Mouse (Mus musculus) lung, adult 2 months (tissue): ENCODE measurements at regions not wholly inside any gene's neighbourhood (a gene's known extent, or its start where the extent isn't known, plus 50 kb on each side); places are given as distances from the start of the nearest gene placed in this dataset.
"Not testable (repeated sequence)": the region's sequence is repeated elsewhere in the genome, so short reads cannot be mapped to it uniquely, and the experiment has no call there.

Source experiments
- DNase-seq: peaks from one replicate; pipeline ENCODE4 v3.0.0; 2022
- H3K4me1 ChIP-seq: fragments of 200-500 bp; 2 replicates; pipeline ENCODE4 v1.6.1; 2011; ENCODE audit warnings: low read length; ENCODE audit not compliant: control insufficient read depth, insufficient read depth
- H3K4me3 ChIP-seq: fragments of 200-500 bp; replicated peaks from 2 replicates; pipeline ENCODE3; 2011; ENCODE audit warnings: low read depth, mild to moderate bottlenecking, control low read depth, low read length; ENCODE audit errors: extremely low read depth
- CTCF ChIP-seq: fragments of 200-500 bp; IDR thresholded peaks from 2 replicates; pipeline ENCODE4 v1.5.1; 2011; ENCODE audit warnings: mild to moderate bottlenecking, low read length, control low read depth; ENCODE audit not compliant: insufficient read depth
- POLR2A ChIP-seq: fragments of 200-500 bp; IDR thresholded peaks from 2 replicates; pipeline ENCODE4 v1.6.1; 2011; ENCODE audit warnings: low read depth, mild to moderate bottlenecking, control low read depth, low read length, borderline replicate concordance; ENCODE audit errors: extremely low read depth
- WGBS: fragments of 180-500 bp; shearing (Covaris S2); methylation state at CpG from one replicate; pipeline ENCODE4 v1.1.7; 2018; 5-methylcytosine and 5-hydroxymethylcytosine counted together

GRCm38 (mm10) chr9:113134611-113135010, 573.4 kb downstream of the Pdcd6ip start:
- Histone ChIP-seq H3K4me1 (no peaks in the 10 kb centered on the region), H3K4me3 (no peak overlapping the region)
- DNase-seq: no peak
- TF ChIP-seq POLR2A: no peak
- TF ChIP-seq CTCF: no peak
- WGBS: 87% methylated on average over 3 of the region's 3 CpGs

- no peaks in the 10 kb centered on the region for H3K4me1 ChIP-seq
- no peak overlapping the region for H3K4me3 ChIP-seq
- 62% methylated on average over 7 of the region's 7 CpGs for WGBS
- DNase-seq: no peak
- TF ChIP-seq POLR2A (no peak), CTCF (no peak)
Measured at GRCm38 (mm10) chr9:113123004-113123692, 584.9 kb downstream of the Pdcd6ip start.

GRCm38 (mm10) chr9:113122253-113122749, 585.8 kb downstream of the Pdcd6ip start:
- 54% methylated on average over 3 of the region's 3 CpGs for WGBS
- Histone ChIP-seq H3K4me3 (no peak overlapping the region), H3K4me1 (no peaks in the 10 kb centered on the region)
- no peak for TF ChIP-seq POLR2A
- TF ChIP-seq CTCF: no peak
- DNase-seq: no peak

- no peak for DNase-seq
- Histone ChIP-seq H3K4me3 (no peak overlapping the region), H3K4me1 (no peaks in the 10 kb centered on the region)
- TF ChIP-seq POLR2A (no peak), CTCF (no peak)
Measured at GRCm38 (mm10) chr9:113120385-113120784, 587.7 kb downstream of the Pdcd6ip start.

GRCm38 (mm10) chr9:113119721-113120120, 588.3 kb downstream of the Pdcd6ip start:
- DNase-seq: no peak
- TF ChIP-seq CTCF (no peak), POLR2A (no peak)
- H3K4me3 ChIP-seq: no peak overlapping the region
- no peaks in the 10 kb centered on the region for H3K4me1 ChIP-seq
- WGBS: 61% methylated on average over 1 of the region's 1 CpGs

- no peak overlapping the region for H3K4me3 ChIP-seq
- TF ChIP-seq CTCF (no peak), POLR2A (no peak)
- 52% methylated on average over 5 of the region's 5 CpGs for WGBS
- H3K4me1 ChIP-seq: no peaks in the 10 kb centered on the region
- no peak for DNase-seq
Measured at GRCm38 (mm10) chr9:113115576-113115975, 592.5 kb downstream of the Pdcd6ip start.

GRCm38 (mm10) chr9:113112753-113113152, 595.3 kb downstream of the Pdcd6ip start:
- DNase-seq: no peak
- no peaks in the 10 kb centered on the region for H3K4me1 ChIP-seq
- TF ChIP-seq CTCF (no peak), POLR2A (no peak)
- H3K4me3 ChIP-seq: no peak overlapping the region

- DNase-seq: no peak
- 74% methylated on average over 1 of the region's 1 CpGs for WGBS
- no peak for TF ChIP-seq POLR2A
- no peak for TF ChIP-seq CTCF
- no peak overlapping the region for H3K4me3 ChIP-seq
- H3K4me1 ChIP-seq: no peaks in the 10 kb centered on the region
Measured at GRCm38 (mm10) chr9:113101733-113102132, 606.3 kb downstream of the Pdcd6ip start.

- no peaks in the 10 kb centered on the region for H3K4me1 ChIP-seq
- TF ChIP-seq CTCF (no peak), POLR2A (no peak)
- WGBS: 65% methylated on average over 4 of the region's 4 CpGs
Measured at GRCm38 (mm10) chr9:113100641-113101040, 607.4 kb downstream of the Pdcd6ip start.

GRCm38 (mm10) chr9:113095421-113095820, 612.6 kb downstream of the Pdcd6ip start:
- WGBS: 82% methylated on average over 1 of the region's 1 CpGs
- not testable (repeated sequence) for DNase-seq, H3K4me1 ChIP-seq, H3K4me3 ChIP-seq

More at GRCm38 (mm10) chr9:113100641-113101040, 607.4 kb downstream of the Pdcd6ip start:
- no peak overlapping the region for H3K4me3 ChIP-seq
- no peak for DNase-seq

GRCm38 (mm10) chr9:113093863-113094390, 614.1 kb downstream of the Pdcd6ip start:
- WGBS: 74% methylated on average over 13 of the region's 13 CpGs
- H3K4me3 ChIP-seq: no peak overlapping the region
- no peak for DNase-seq
- no peaks in the 10 kb centered on the region for H3K4me1 ChIP-seq
- TF ChIP-seq CTCF: no peak
- TF ChIP-seq POLR2A: no peak
